Mouse (Mus musculus): ENCODE measurements around the gene Ccnb1. TPM values are rescaled to one million over a fixed set of nuclear protein-coding genes. Genes with fewer than 3 reads are reported as not detected.
A peak's percentile ranks its signal among the peaks of the same experiment; 100 is the strongest.

Ccnb1 gene
- total RNA-seq, 2 experiments from 2014 or later = 0.84 TPM

DNA sequence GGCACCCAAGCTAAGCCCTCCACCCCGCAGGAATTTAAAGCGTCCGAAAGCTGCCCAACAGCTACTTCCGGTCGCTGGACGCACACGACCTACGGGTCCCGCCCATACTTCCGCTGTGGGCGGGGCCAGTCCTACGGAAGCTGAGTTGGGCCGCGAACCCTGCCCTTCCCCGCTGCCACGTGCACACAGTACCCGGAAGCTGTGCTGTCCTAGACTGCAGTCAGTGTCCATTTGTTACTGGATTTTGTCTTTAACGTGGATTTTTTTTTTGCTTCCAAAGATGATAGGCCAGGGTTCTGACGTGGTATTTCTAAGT lies 55.6 kb downstream of the Ccnb1 start, which contains the start of gene Cdk7:
Gene Cdk7 (minus strand): TSS at position 79 of the 316 bp plus-strand sequence.
- H3K4me3 ChIP-seq = peak within 1 kb of the TSS; percentile 64
- peak within 1 kb of the TSS; percentile 38 for H3K27ac ChIP-seq
- peak; percentile 94 to 95 for DNase-seq (ENCODE audit: extremely low spot score in 1 of 2, low spot score in 2 of 2)
- intact Hi-C loops (cut with DNase I) = loop anchor here (1.0 to 5.0 kb wide), 3 partner anchors 12 to 101 kb away; partner anchors contain the start of genes Ak6, Rad17, Slc30a5 and Taf9
- TF ChIP-seq CTCF (IDR thresholded peaks at IDR 0.05) = no peak

DNA sequence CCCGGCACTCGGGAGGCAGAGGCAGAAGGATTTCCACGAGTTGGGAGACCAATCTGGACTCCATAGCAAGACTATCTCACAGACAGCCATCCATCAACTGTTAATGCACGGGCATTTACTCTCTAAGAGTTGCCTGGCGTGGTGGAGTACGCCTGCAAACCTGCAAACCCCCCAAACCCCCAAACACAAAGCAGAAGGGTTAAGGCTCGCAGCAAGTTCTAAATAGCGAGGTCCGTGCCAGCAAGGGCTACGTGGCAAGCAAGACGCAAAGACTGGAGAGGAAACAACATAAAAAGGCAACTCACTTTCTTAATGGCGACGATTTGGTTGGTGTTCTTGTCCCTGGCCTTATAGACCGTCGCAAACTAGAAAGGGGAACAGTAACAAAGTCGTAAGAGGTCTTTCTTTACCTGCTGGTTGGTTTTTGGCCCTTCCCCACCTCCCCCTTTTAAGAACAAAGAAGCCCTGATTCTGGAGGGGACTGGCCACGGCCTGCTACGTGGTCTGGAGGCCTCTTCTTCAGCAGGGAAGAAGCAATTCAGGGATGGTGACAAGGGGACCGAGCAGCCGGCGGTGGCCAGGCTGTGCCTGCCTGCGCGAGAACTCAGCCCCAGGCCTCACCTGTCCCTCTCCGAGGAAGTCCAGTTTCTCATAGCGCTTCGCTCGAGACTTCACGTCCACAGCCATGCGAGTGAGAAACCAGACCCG lies 56.1 kb downstream of the Ccnb1 start:
- no peak for DNase-seq (ENCODE audit: extremely low spot score in 1 of 2, low spot score in 2 of 2)
- no peak for TF ChIP-seq CTCF (IDR thresholded peaks at IDR 0.05)
- H3K27ac ChIP-seq = peak overlapping the region; percentile 38
- intact Hi-C loops (cut with DNase I) = loop anchor here (5.0 kb wide), 2 partner anchors 78 to 102 kb away; partner anchors contain the start of genes Ak6, Rad17, Slc30a5 and Taf9
- peak overlapping the region; percentile 64 for H3K4me3 ChIP-seq

Other genes with a start within 250 kb of the Ccnb1 start
- gene Ocln, start 233.9 kb downstream of the Ccnb1 start, total RNA-seq (2021) = 1 to 10 TPM; 7.1 to 8.0 TPM
- 1 to 10 TPM; 1.6 to 1.9 TPM for gene Marveld2, start 169.6 kb downstream of the Ccnb1 start, total RNA-seq (2021)
- 10 to 100 TPM; 66.9 to 86.2 TPM for gene Ak6, start 135.6 kb downstream of the Ccnb1 start, total RNA-seq (2021)
- gene Rad17, start 135.5 kb downstream of the Ccnb1 start, total RNA-seq (2021) = 10 to 100 TPM; 14.1 to 14.6 TPM
- 10 to 100 TPM; 23.9 to 34.0 TPM for gene Taf9, start 135.0 kb downstream of the Ccnb1 start, total RNA-seq (2021)
- gene Ccdc125, start 116.9 kb downstream of the Ccnb1 start, total RNA-seq (2021) = under 1 TPM in 1 of 2 experiments, not detected in 1; 0.59 TPM
- gene Cdk7, start 55.6 kb downstream of the Ccnb1 start, total RNA-seq (2021) = 10 to 100 TPM; 37.4 to 43.9 TPM
- 10 to 100 TPM; 51.1 to 51.6 TPM for gene Mrps36, start 41.9 kb downstream of the Ccnb1 start, total RNA-seq (2021)
- 1 to 10 TPM in 1 of 2 experiments, under 1 TPM in 1; 0.75 to 1.1 TPM for gene Cenph, start 10.7 kb downstream of the Ccnb1 start, total RNA-seq (2021)
- 10 to 100 TPM; 38.2 to 47.0 TPM for gene Slc30a5, start 46.9 kb upstream of the Ccnb1 start, total RNA-seq (2021)